Mouse (Mus musculus) midbrain, embryonic 16.5 days (tissue): ENCODE measurements around the gene Arntl. TPM values are rescaled to one million over a fixed set of nuclear protein-coding genes. Genes with fewer than 3 reads are reported as not detected.

Experiments used
- ATAC-seq: fragments of 200-750 bp; cut with Nextera tagmentation; 2 replicates; pipeline ENCODE4 v1.8.0; 2017; ENCODE audit warnings: moderate TSS enrichment
- H3K27ac ChIP-seq: fragments of 300-500 bp; sonication (generic); 2 replicates; pipeline ENCODE4 v1.5.1; 2014; ENCODE audit warnings: mild to moderate bottlenecking, low read length, mixed read lengths
- H3K27me3 ChIP-seq: fragments of 300-500 bp; sonication (generic); 2 replicates; pipeline ENCODE4 v1.6.1; 2014; ENCODE audit warnings: low read depth, low read length, mixed read lengths; ENCODE audit not compliant: control insufficient read depth, insufficient read depth
- H3K36me3 ChIP-seq: fragments of 300-500 bp; sonication (generic); 2 replicates; pipeline ENCODE4 v1.6.1; 2014; ENCODE audit warnings: mild to moderate bottlenecking, low read length, moderate library complexity, mixed read lengths; ENCODE audit not compliant: control insufficient read depth, insufficient read depth
- H3K4me1 ChIP-seq: fragments of 300-500 bp; sonication (generic); 2 replicates; pipeline ENCODE4 v1.6.1; 2014; ENCODE audit warnings: mild to moderate bottlenecking, low read length, mixed read lengths; ENCODE audit not compliant: control insufficient read depth, insufficient read depth
- H3K4me2 ChIP-seq: fragments of 300-500 bp; sonication (generic); 2 replicates; pipeline ENCODE4 v1.6.1; 2014; ENCODE audit warnings: mild to moderate bottlenecking, low read length, mixed read lengths
- H3K4me3 ChIP-seq: fragments of 300-500 bp; sonication (generic); 2 replicates; pipeline ENCODE4 v1.5.1; 2014; ENCODE audit warnings: low read depth, mild to moderate bottlenecking, low read length, moderate library complexity, mixed read lengths
- H3K9ac ChIP-seq: fragments of 300-500 bp; sonication (generic); 2 replicates; pipeline ENCODE4 v1.6.1; 2014; ENCODE audit warnings: low read depth, low read length, mixed read lengths
- H3K9me3 ChIP-seq: fragments of 300-500 bp; sonication (generic); replicated peaks from 2 replicates; pipeline ENCODE4 v1.6.1; 2014; ENCODE audit warnings: mild to moderate bottlenecking, low read length, mixed read lengths; ENCODE audit not compliant: control insufficient read depth, poor library complexity, severe bottlenecking
- WGBS: fragments of 180-500 bp; shearing (Covaris S2); extraction: QIAGEN DNeasy Blood & Tissue Kit; methylation state at CpG from one replicate; pipeline ENCODE4 v1.1.7; 2014; 5-methylcytosine and 5-hydroxymethylcytosine counted together
- polyA plus RNA-seq: library from polyadenylated mRNA; unstranded; fragments of >200 nt; fragmentation: Nextera tagmentation; extraction: Ambion mirVana; gene quantifications from 2 replicates; pipeline ENCODE4 v1.2.1, GENCODE M21; 2015

The Arntl gene
- polyA plus RNA-seq, 1 experiment from 2014 or later = 22.8 TPM

- H3K9me3 ChIP-seq = no peaks in the 10 kb centered on the region
- no peaks in the 10 kb centered on the region for H3K27me3 ChIP-seq
- H3K9ac ChIP-seq = no peak overlapping the region
- H3K4me3 ChIP-seq = no peak overlapping the region
- no peaks in the 10 kb centered on the region; the same call in none of the 2 replicates for H3K4me1 ChIP-seq
- no peaks in the 10 kb centered on the region for H3K36me3 ChIP-seq
- no peak overlapping the region for H3K27ac ChIP-seq
- H3K4me2 ChIP-seq = no peak overlapping the region
- no peak for ATAC-seq
Observed at GRCm38 (mm10) chr7:113269081-113269480, 61.8 kb downstream of the Arntl start.

- H3K36me3 ChIP-seq = no peaks in the 10 kb centered on the region
- H3K4me2 ChIP-seq = no peak overlapping the region
- no peaks in the 10 kb centered on the region for H3K9me3 ChIP-seq
- H3K27ac ChIP-seq = no peak overlapping the region; the same call in 1 of the 2 replicates
- H3K4me1 ChIP-seq = no peaks in the 10 kb centered on the region; the same call in none of the 2 replicates
- H3K27me3 ChIP-seq = no peaks in the 10 kb centered on the region
- no peak for ATAC-seq
- no peak overlapping the region for H3K4me3 ChIP-seq
- WGBS = 53% methylated on average over 3 of the region's 3 CpGs
- H3K9ac ChIP-seq = no peak overlapping the region
Observed at GRCm38 (mm10) chr7:113269921-113270320, 62.7 kb downstream of the Arntl start.

GRCm38 (mm10) chr7:113270551-113270950 is 63.3 kb downstream of the Arntl start:
- H3K36me3 ChIP-seq = no peaks in the 10 kb centered on the region
- no peaks in the 10 kb centered on the region; the same call in none of the 2 replicates for H3K4me1 ChIP-seq
- H3K9me3 ChIP-seq = no peaks in the 10 kb centered on the region
- ATAC-seq = no peak
- 71% methylated on average over 10 of the region's 10 CpGs for WGBS
- H3K4me2 ChIP-seq = no peak overlapping the region
- no peak overlapping the region for H3K9ac ChIP-seq
- no peak overlapping the region for H3K4me3 ChIP-seq
- H3K27me3 ChIP-seq = no peaks in the 10 kb centered on the region
- H3K27ac ChIP-seq = no peak overlapping the region

GRCm38 (mm10) chr7:113270991-113271390 is 63.7 kb downstream of the Arntl start:
- Histone ChIP-seq H3K36me3 (no peaks in the 10 kb centered on the region), H3K9me3 (no peaks in the 10 kb centered on the region), H3K27me3 (no peaks in the 10 kb centered on the region), H3K4me2 (no peak overlapping the region), H3K27ac (no peak overlapping the region), H3K4me1 (no peaks in the 10 kb centered on the region; the same call in none of the 2 replicates), H3K9ac (no peak overlapping the region), H3K4me3 (no peak overlapping the region)
- ATAC-seq = no peak
- WGBS = 70% methylated on average over 2 of the region's 2 CpGs

- Histone ChIP-seq H3K36me3 (no peaks in the 10 kb centered on the region), H3K9me3 (no peaks in the 10 kb centered on the region), H3K4me1 (no peaks in the 10 kb centered on the region; the same call in none of the 2 replicates), H3K27ac (no peak overlapping the region), H3K27me3 (no peaks in the 10 kb centered on the region), H3K4me3 (no peak overlapping the region), H3K9ac (no peak overlapping the region), H3K4me2 (no peak overlapping the region)
- WGBS = 79% methylated on average over 5 of the region's 6 CpGs
- ATAC-seq = no peak
Observed at GRCm38 (mm10) chr7:113272338-113272997, 65.2 kb downstream of the Arntl start.

GRCm38 (mm10) chr7:113277245-113277644 is 70.0 kb downstream of the Arntl start:
- 56% methylated on average over 2 of the region's 2 CpGs for WGBS
- H3K27ac ChIP-seq = no peak overlapping the region
- H3K36me3 ChIP-seq = no peaks in the 10 kb centered on the region
- no peaks in the 10 kb centered on the region for H3K27me3 ChIP-seq
- no peak overlapping the region for H3K9ac ChIP-seq
- H3K4me3 ChIP-seq = no peak overlapping the region
- H3K9me3 ChIP-seq = no peaks in the 10 kb centered on the region
- ATAC-seq = no peak
- H3K4me2 ChIP-seq = no peak overlapping the region
- no peaks in the 10 kb centered on the region for H3K4me1 ChIP-seq

- Histone ChIP-seq H3K36me3 (0 out of 2 replicates have a peak, but pooled peaks cover 5% of the 10 kb centered on the region), H3K27me3 (no peaks in the 10 kb centered on the region), H3K27ac (no peak overlapping the region), H3K4me3 (no peak overlapping the region), H3K9ac (no peak overlapping the region), H3K4me2 (no peak overlapping the region), H3K9me3 (no peaks in the 10 kb centered on the region), H3K4me1 (no peaks in the 10 kb centered on the region)
- 94% methylated on average over 4 of the region's 4 CpGs for WGBS
- no peak for ATAC-seq
Observed at GRCm38 (mm10) chr7:113278493-113278892, 71.2 kb downstream of the Arntl start.

- Histone ChIP-seq H3K4me3 (no peak overlapping the region), H3K27me3 (no peaks in the 10 kb centered on the region), H3K36me3 (0 out of 2 replicates have a peak, but pooled peaks cover 5% of the 10 kb centered on the region), H3K27ac (no peak overlapping the region), H3K4me2 (no peak overlapping the region), H3K9me3 (no peaks in the 10 kb centered on the region), H3K4me1 (no peaks in the 10 kb centered on the region), H3K9ac (no peak overlapping the region)
- no peak for ATAC-seq
- WGBS = 90% methylated on average over 2 of the region's 2 CpGs
Observed at GRCm38 (mm10) chr7:113279246-113279645, 72.0 kb downstream of the Arntl start.

- no peak for ATAC-seq
Observed at GRCm38 (mm10) chr7:113285405-113285804, 78.1 kb downstream of the Arntl start.

More at GRCm38 (mm10) chr7:113285405-113285804, 78.1 kb downstream of the Arntl start:
- Histone ChIP-seq H3K4me2 (no peak overlapping the region), H3K27ac (no peak overlapping the region), H3K4me3 (no peak overlapping the region), H3K27me3 (no peaks in the 10 kb centered on the region), H3K9ac (no peak overlapping the region), H3K9me3 (no peaks in the 10 kb centered on the region), H3K4me1 (no peaks in the 10 kb centered on the region), H3K36me3 (peaks cover 7% of the 10 kb centered on the region; the same call in 1 of the 2 replicates)
- WGBS = 92% methylated on average over 2 of the region's 2 CpGs
